Mouse (Mus musculus): ENCODE results near the gene Ctsg. TPM values are rescaled to one million over a fixed set of nuclear protein-coding genes. Genes with fewer than 3 reads are reported as not detected.
"Not testable (repeated sequence)": the region's sequence is repeated elsewhere in the genome, so short reads cannot be mapped to it uniquely, and the experiment has no call there.

Ctsg gene
- not detected for total RNA-seq (2021)

GRCm38 (mm10) chr14:56102386-56102785, at the start of gene Ctsg:
TSS of gene Ctsg (minus strand) at chr14:56102574.
- no peak for DNase-seq

- not testable (repeated sequence) for DNase-seq
These were observed 31.3 kb upstream of the Ctsg start for GRCm38 (mm10) chr14:56133675-56134074.

- not testable (repeated sequence) for DNase-seq
These were observed 30.1 kb upstream of the Ctsg start, which contains the start of gene Gzmd for GRCm38 (mm10) chr14:56132508-56132907. TSS of gene Gzmd (minus strand) at chr14:56132608.

- no peak for DNase-seq
These were observed 26.0 kb upstream of the Ctsg start for GRCm38 (mm10) chr14:56128341-56128740.

- no peak for DNase-seq
These were observed 21.1 kb upstream of the Ctsg start for GRCm38 (mm10) chr14:56123516-56123915.

- DNase-seq = no peak
These were observed 18.2 kb upstream of the Ctsg start, which contains the start of gene Gzme for GRCm38 (mm10) chr14:56120525-56120924. TSS of gene Gzme (minus strand) at chr14:56120625.

- not testable (repeated sequence) for DNase-seq
These were observed 13.3 kb upstream of the Ctsg start for GRCm38 (mm10) chr14:56115531-56116310.

GRCm38 (mm10) chr14:56105447-56106180, 3.2 kb upstream of the Ctsg start:
- no peak for DNase-seq

- DNase-seq = no peak
These were observed 2.6 kb upstream of the Ctsg start for GRCm38 (mm10) chr14:56105016-56105415.

GRCm38 (mm10) chr14:56103452-56103851, 1.1 kb upstream of the Ctsg start:
- DNase-seq = no peak

- DNase-seq = no peak
These were observed 3.4 kb downstream of the Ctsg start for GRCm38 (mm10) chr14:56098940-56099339.

- no peak for DNase-seq
These were observed 4.8 kb downstream of the Ctsg start for GRCm38 (mm10) chr14:56097597-56097996.

GRCm38 (mm10) chr14:56093353-56093752, 9.0 kb downstream of the Ctsg start:
- DNase-seq = no peak

GRCm38 (mm10) chr14:56086711-56087110, 15.7 kb downstream of the Ctsg start:
- no peak for DNase-seq

- no peak for DNase-seq
These were observed 17.2 kb downstream of the Ctsg start, which contains the start of gene Mcpt8 for GRCm38 (mm10) chr14:56085167-56085566. TSS of gene Mcpt8 (minus strand) at chr14:56085273.

GRCm38 (mm10) chr14:56082016-56082415, 20.4 kb downstream of the Ctsg start:
- DNase-seq = no peak

GRCm38 (mm10) chr14:56062213-56062612, 40.2 kb downstream of the Ctsg start, which contains the start of gene Mcpt4:
TSS of gene Mcpt4 (minus strand) at chr14:56062313.
- not testable (repeated sequence) for DNase-seq

- no peak for DNase-seq
These were observed 44.7 kb downstream of the Ctsg start for GRCm38 (mm10) chr14:56057722-56058121.

GRCm38 (mm10) chr14:56055408-56055807, 47.0 kb downstream of the Ctsg start:
- no peak for DNase-seq
